ENCODE assay signal across 9 mouse cellular contexts in genomic region chr6:128469451-128469850, GRCm38 (mm10). TPM values are rescaled to one million over a fixed set of nuclear protein-coding genes. Genes with fewer than 3 reads are reported as not detected.
DNase-seq lines count a peak whose midpoint lies in the region; ATAC-seq lines count a peak whose summit lies in the region.
"Had no signal": no experiment of that assay in that cellular context is flagged by ENCODE, and none has a peak within 500 bp of the region (broad histone marks: within the 10 kb centered on the region; RNA-seq: fewer than 3 reads in every experiment).

No protein-coding gene starts in this region.

- no peak overlapping the region for H3K9ac ChIP-seq in heart, embryonic 12.5 days
- H3K9ac ChIP-seq in embryonic facial prominence, embryonic 11.5 days (replicated peaks; ENCODE audit: low read length) = no peak overlapping the region
- H3K9ac ChIP-seq in kidney, embryonic 15.5 days = no peak overlapping the region
- H3K9ac ChIP-seq: neural tube, embryonic 13.5 days had no signal

- WGBS in heart, embryonic 12.5 days = 6% methylated on average over 12 of the region's 12 CpGs
- WGBS in embryonic facial prominence, embryonic 11.5 days = 7% methylated on average over 10 of the region's 12 CpGs
- 8% methylated on average over 11 of the region's 12 CpGs for WGBS in kidney, embryonic 15.5 days

- no peak for ATAC-seq in heart, embryonic 12.5 days (ENCODE audit: insufficient number of reproducible peaks, low FRiP score)
- ATAC-seq in embryonic facial prominence, embryonic 11.5 days (replicated peaks; ENCODE audit: insufficient number of reproducible peaks, low FRiP score, low TSS enrichment, low read depth) = no peak
- peak; percentile 58; the same call in 1 of the 2 replicates for ATAC-seq in kidney, embryonic 15.5 days (replicated peaks; ENCODE audit: low FRiP score)

- no peaks in the 10 kb centered on the region for H3K9me3 ChIP-seq in heart, embryonic 12.5 days (replicated peaks)
- no peaks in the 10 kb centered on the region for H3K9me3 ChIP-seq in embryonic facial prominence, embryonic 11.5 days (replicated peaks; ENCODE audit: control insufficient read depth, low read length)
- no peaks in the 10 kb centered on the region for H3K9me3 ChIP-seq in kidney, embryonic 15.5 days (replicated peaks)
- H3K9me3 ChIP-seq: neural tube, embryonic 13.5 days had no signal

- H3K4me2 ChIP-seq in heart, embryonic 12.5 days = peak overlapping the region; percentile 51
- H3K4me2 ChIP-seq in embryonic facial prominence, embryonic 11.5 days (ENCODE audit: low read depth, low read length) = no peak overlapping the region
- H3K4me2 ChIP-seq in kidney, embryonic 15.5 days = 0 out of 2 replicates have a peak overlapping the region, but pooled peaks have one; percentile 17
- H3K4me2 ChIP-seq: neural tube, embryonic 13.5 days had no signal

- no peaks in the 10 kb centered on the region for H3K36me3 ChIP-seq in heart, embryonic 12.5 days
- H3K36me3 ChIP-seq in embryonic facial prominence, embryonic 11.5 days (replicated peaks; ENCODE audit: control insufficient read depth, insufficient read depth, low read depth, low read length) = no peaks in the 10 kb centered on the region
- H3K36me3 ChIP-seq in kidney, embryonic 15.5 days = no peaks in the 10 kb centered on the region
- H3K36me3 ChIP-seq: neural tube, embryonic 13.5 days had no signal

- no peaks in the 10 kb centered on the region for H3K27me3 ChIP-seq in heart, embryonic 12.5 days (replicated peaks)
- H3K27me3 ChIP-seq in embryonic facial prominence, embryonic 11.5 days (ENCODE audit: control insufficient read depth, insufficient read depth, low read length) = no peaks in the 10 kb centered on the region
- no peaks in the 10 kb centered on the region for H3K27me3 ChIP-seq in kidney, embryonic 15.5 days
- H3K27me3 ChIP-seq: neural tube, embryonic 13.5 days had no signal

- H3K4me3 ChIP-seq in heart, embryonic 12.5 days = peak overlapping the region; percentile 20; the same call in 1 of the 2 replicates
- H3K4me3 ChIP-seq in embryonic facial prominence, embryonic 11.5 days (ENCODE audit: low read depth, low read length) = no peak overlapping the region
- H3K4me3 ChIP-seq in kidney, embryonic 15.5 days (replicated peaks) = no peak overlapping the region
- H3K4me3 ChIP-seq: neural tube, embryonic 13.5 days had no signal

- DNase-seq in heart, adult 9 months (ENCODE audit: low spot score in 2 of 2) = no peak
- peak; percentile 51 for DNase-seq in R1 (ENCODE audit: low read depth, low spot score)
- peak; percentile 72 for DNase-seq in embryonic facial prominence, embryonic 11.5 days (ENCODE audit: low spot score)
- DNase-seq in lung, postnatal 25 days (ENCODE audit: low spot score) = peak; percentile 41
- DNase-seq in layer of hippocampus, adult 18-20 months (ENCODE audit: low spot score in 2 of 2) = no peak
- no peak for DNase-seq in left cerebral cortex, postnatal 25 days (ENCODE audit: low spot score in 2 of 2)

- intact Hi-C loops in left cerebral cortex, postnatal 25 days (cut with DNase I) = no loop called here

- no peak overlapping the region for H3K27ac ChIP-seq in heart, embryonic 12.5 days (ENCODE audit: poor library complexity, severe bottlenecking)
- H3K27ac ChIP-seq in embryonic facial prominence, embryonic 11.5 days (replicated peaks; ENCODE audit: low read depth, low read length) = no peak overlapping the region
- no peak overlapping the region for H3K27ac ChIP-seq in kidney, embryonic 15.5 days
- H3K27ac ChIP-seq: neural tube, embryonic 13.5 days had no signal

- H3K4me1 ChIP-seq in heart, embryonic 12.5 days (replicated peaks) = 0 out of 2 replicates have a peak, but pooled peaks cover 7% of the 10 kb centered on the region
- H3K4me1 ChIP-seq in embryonic facial prominence, embryonic 11.5 days (ENCODE audit: control insufficient read depth, insufficient read depth, low read length) = no peaks in the 10 kb centered on the region
- H3K4me1 ChIP-seq in kidney, embryonic 15.5 days = no peaks in the 10 kb centered on the region
- H3K4me1 ChIP-seq: neural tube, embryonic 13.5 days had no signal

RNA-seq across cellular contexts. Expression of gene Fkbp4, which starts 31.0 kb away (rescaled TPM):
- polyA plus RNA-seq in heart, embryonic 12.5 days (2016; fragmentation: Nextera tagmentation; extraction: Ambion mirVana) = 295 and 296 TPM in 2 replicates
- 612 and 615 TPM in 2 replicates for polyA plus RNA-seq in embryonic facial prominence, embryonic 11.5 days (2014; fragmentation: Nextera tagmentation; extraction: Ambion mirVana)
- polyA plus RNA-seq in kidney, embryonic 15.5 days (2015; fragmentation: Nextera tagmentation; extraction: Ambion mirVana) = 521 and 534 TPM in 2 replicates
- 100 to 1,000 TPM; 123 to 132 TPM for total RNA-seq in layer of hippocampus, adult 18-20 months (2021)
- 100 to 1,000 TPM; 117 to 119 TPM for total RNA-seq in left cerebral cortex, postnatal 25 days (2021)

RNA-seq across cellular contexts. Expression of gene Itfg2, which starts 44.7 kb away (rescaled TPM):
- polyA plus RNA-seq in heart, embryonic 12.5 days (2016; fragmentation: Nextera tagmentation; extraction: Ambion mirVana) = 28.4 and 29.1 TPM in 2 replicates
- 26.9 and 28.1 TPM in 2 replicates for polyA plus RNA-seq in embryonic facial prominence, embryonic 11.5 days (2014; fragmentation: Nextera tagmentation; extraction: Ambion mirVana)
- 30.5 and 35.9 TPM in 2 replicates for polyA plus RNA-seq in kidney, embryonic 15.5 days (2015; fragmentation: Nextera tagmentation; extraction: Ambion mirVana)
- 10 to 100 TPM; 21.1 to 26.3 TPM for total RNA-seq in layer of hippocampus, adult 18-20 months (2021)
- 10 to 100 TPM; 25.0 to 30.9 TPM for total RNA-seq in left cerebral cortex, postnatal 25 days (2021)

RNA-seq across cellular contexts. Expression of gene Pzp, which starts 57.1 kb away (rescaled TPM):
- 0.21 and 0.34 TPM in 2 replicates for polyA plus RNA-seq in heart, embryonic 12.5 days (2016; fragmentation: Nextera tagmentation; extraction: Ambion mirVana)
- not detected in 2 replicates for polyA plus RNA-seq in embryonic facial prominence, embryonic 11.5 days (2014; fragmentation: Nextera tagmentation; extraction: Ambion mirVana)
- 1.6 and 2.2 TPM in 2 replicates for polyA plus RNA-seq in kidney, embryonic 15.5 days (2015; fragmentation: Nextera tagmentation; extraction: Ambion mirVana)
- total RNA-seq in layer of hippocampus, adult 18-20 months (2021) = not detected
- not detected for total RNA-seq in left cerebral cortex, postnatal 25 days (2021)

Comparison
In these comparisons a context has a peak if more than half of its experiments do, and no peak if none do; other contexts are left out.
1. DNase-seq: peak in R1 (single experiment), embryonic facial prominence, embryonic 11.5 days (single experiment) and lung, postnatal 25 days (single experiment); none in heart, adult 9 months (0 of 2), layer of hippocampus, adult 18-20 months (0 of 2) and left cerebral cortex, postnatal 25 days (0 of 2).